In genomic region chr16:91327605-91328004, GRCm38 (mm10) we compare ENCODE assay signal across 25 mouse cellular contexts. TPM values are rescaled to one million over a fixed set of nuclear protein-coding genes. Genes with fewer than 3 reads are reported as not detected.
A peak's percentile ranks its signal among the peaks of the same experiment; 100 is the strongest.
DNase-seq lines count a peak whose midpoint lies in the region; ATAC-seq and TF ChIP-seq lines count a peak whose summit lies in the region.
"Had no signal": no experiment of that assay in that cellular context is flagged by ENCODE, and none has a peak within 500 bp of the region (broad histone marks: within the 10 kb centered on the region; RNA-seq: fewer than 3 reads in every experiment).

No protein-coding gene starts in this region.

- 43% methylated on average over 7 of the region's 7 CpGs for WGBS in forebrain, embryonic 12.5 days
- WGBS in forebrain, embryonic 10.5 days: 69% methylated on average over 7 of the region's 7 CpGs
- 51% methylated on average over 7 of the region's 7 CpGs for WGBS in neural tube, embryonic 12.5 days
- WGBS in hindbrain, postnatal 0 days: 55% methylated on average over 7 of the region's 7 CpGs
- WGBS in kidney, embryonic 14.5 days: 65% methylated on average over 7 of the region's 7 CpGs

- DNase-seq in forebrain, embryonic 10.5 days (ENCODE audit: extremely low spot score, low spot score): no peak
- DNase-seq in neural tube, embryonic 10.5 days (ENCODE audit: extremely low spot score, low spot score): no peak
- peak; percentile 55 for DNase-seq in hindbrain, postnatal 0 days (ENCODE audit: low spot score)
- DNase-seq in retina, postnatal 1 day: peak; percentile 92
- DNase-seq: adrenal gland, postnatal 25 days; cerebellum, adult 11-12 months; cerebellum, postnatal 36 days; gastrocnemius, postnatal 10 days; heart, adult 11 months; kidney, adult 9 months; kidney, postnatal 4 days; layer of hippocampus, adult 9-11 months; lung, adult 2 months; right cerebral cortex, postnatal 25 days had no signal

- H3K9me3 ChIP-seq in forebrain, embryonic 12.5 days: no peaks in the 10 kb centered on the region
- no peaks in the 10 kb centered on the region for H3K9me3 ChIP-seq in forebrain, embryonic 10.5 days
- no peaks in the 10 kb centered on the region for H3K9me3 ChIP-seq in neural tube, embryonic 12.5 days
- H3K9me3 ChIP-seq in hindbrain, postnatal 0 days (ENCODE audit: low read length): no peaks in the 10 kb centered on the region
- no peaks in the 10 kb centered on the region for H3K9me3 ChIP-seq in kidney, embryonic 14.5 days (ENCODE audit: control insufficient read depth, low read length)
- H3K9me3 ChIP-seq: heart, embryonic 12.5 days; limb, embryonic 12.5 days; liver, embryonic 12.5 days; megakaryocyte, embryonic 14.5 days; stomach, embryonic 15.5 days had no signal

- H3K36me3 ChIP-seq in forebrain, embryonic 12.5 days (replicated peaks): no peaks in the 10 kb centered on the region
- no peaks in the 10 kb centered on the region for H3K36me3 ChIP-seq in forebrain, embryonic 10.5 days (replicated peaks)
- no peaks in the 10 kb centered on the region for H3K36me3 ChIP-seq in neural tube, embryonic 12.5 days
- no peaks in the 10 kb centered on the region for H3K36me3 ChIP-seq in hindbrain, postnatal 0 days (ENCODE audit: insufficient read depth, low read length)
- H3K36me3 ChIP-seq in kidney, embryonic 14.5 days (ENCODE audit: control insufficient read depth, insufficient read depth, low read length): no peaks in the 10 kb centered on the region
- H3K36me3 ChIP-seq: heart, embryonic 12.5 days; limb, embryonic 12.5 days; liver, embryonic 12.5 days; stomach, embryonic 15.5 days had no signal

- H3K9ac ChIP-seq in forebrain, embryonic 12.5 days: no peak overlapping the region
- no peak overlapping the region for H3K9ac ChIP-seq in neural tube, embryonic 12.5 days
- H3K9ac ChIP-seq in hindbrain, postnatal 0 days (replicated peaks; ENCODE audit: low read length): no peak overlapping the region
- H3K9ac ChIP-seq in kidney, embryonic 14.5 days (ENCODE audit: low read depth, low read length): no peak overlapping the region
- H3K9ac ChIP-seq: heart, embryonic 12.5 days; limb, embryonic 12.5 days; liver, embryonic 12.5 days; stomach, embryonic 15.5 days had no signal

- peaks cover 65% of the 10 kb centered on the region for H3K27me3 ChIP-seq in forebrain, embryonic 12.5 days
- peaks cover 78% of the 10 kb centered on the region for H3K27me3 ChIP-seq in forebrain, embryonic 10.5 days (ENCODE audit: poor library complexity, severe bottlenecking)
- H3K27me3 ChIP-seq in neural tube, embryonic 12.5 days (replicated peaks): peaks cover 77% of the 10 kb centered on the region
- H3K27me3 ChIP-seq in hindbrain, postnatal 0 days (ENCODE audit: insufficient read depth, low read length): no peaks in the 10 kb centered on the region
- H3K27me3 ChIP-seq in kidney, embryonic 14.5 days (ENCODE audit: control insufficient read depth, insufficient read depth, low read length): peaks cover 7% of the 10 kb centered on the region

- H3K4me3 ChIP-seq in forebrain, embryonic 12.5 days (replicated peaks): no peak overlapping the region
- no peak overlapping the region for H3K4me3 ChIP-seq in forebrain, embryonic 10.5 days
- H3K4me3 ChIP-seq in neural tube, embryonic 12.5 days: no peak overlapping the region
- no peak overlapping the region for H3K4me3 ChIP-seq in hindbrain, postnatal 0 days (ENCODE audit: low read length)
- H3K4me3 ChIP-seq in kidney, embryonic 14.5 days (ENCODE audit: low read length): no peak overlapping the region
- H3K4me3 ChIP-seq: heart, embryonic 12.5 days; left cerebral cortex, adult 2 months; limb, embryonic 12.5 days; liver, embryonic 12.5 days; megakaryocyte, embryonic 14.5 days; stomach, embryonic 15.5 days had no signal

- H3K4me2 ChIP-seq in forebrain, embryonic 12.5 days: no peak overlapping the region
- no peak overlapping the region for H3K4me2 ChIP-seq in neural tube, embryonic 12.5 days (replicated peaks)
- no peak overlapping the region for H3K4me2 ChIP-seq in hindbrain, postnatal 0 days (ENCODE audit: low read depth, low read length)
- H3K4me2 ChIP-seq in kidney, embryonic 14.5 days (replicated peaks; ENCODE audit: low read depth, low read length): no peak overlapping the region
- H3K4me2 ChIP-seq: heart, embryonic 12.5 days; limb, embryonic 12.5 days; liver, embryonic 12.5 days; stomach, embryonic 15.5 days had no signal

- no peak overlapping the region for H3K27ac ChIP-seq in forebrain, embryonic 12.5 days
- no peak overlapping the region for H3K27ac ChIP-seq in forebrain, embryonic 10.5 days
- H3K27ac ChIP-seq in neural tube, embryonic 12.5 days: no peak overlapping the region
- H3K27ac ChIP-seq in hindbrain, postnatal 0 days: no peak overlapping the region
- no peak overlapping the region for H3K27ac ChIP-seq in kidney, embryonic 14.5 days (ENCODE audit: low read depth, low read length)
- H3K27ac ChIP-seq: left cerebral cortex, adult 2 months; limb, embryonic 12.5 days; liver, embryonic 12.5 days; stomach, embryonic 15.5 days had no signal

- TF ChIP-seq CTCF in hindbrain, postnatal 0 days (IDR thresholded peaks at IDR 0.05; ENCODE audit: low read depth): no peak

- H3K4me1 ChIP-seq in forebrain, embryonic 12.5 days: peaks cover 30% of the 10 kb centered on the region
- H3K4me1 ChIP-seq in forebrain, embryonic 10.5 days: peaks cover 16% of the 10 kb centered on the region
- no peaks in the 10 kb centered on the region; the same call in 1 of the 2 replicates for H3K4me1 ChIP-seq in neural tube, embryonic 12.5 days
- peaks cover 3% of the 10 kb centered on the region; the same call in 1 of the 2 replicates for H3K4me1 ChIP-seq in hindbrain, postnatal 0 days (ENCODE audit: insufficient read depth, low read length)
- H3K4me1 ChIP-seq in kidney, embryonic 14.5 days (ENCODE audit: control insufficient read depth, insufficient read depth, low read length): no peaks in the 10 kb centered on the region
- H3K4me1 ChIP-seq: heart, embryonic 12.5 days; limb, embryonic 12.5 days; liver, embryonic 12.5 days; megakaryocyte, embryonic 14.5 days; stomach, embryonic 15.5 days had no signal

- ATAC-seq in forebrain, embryonic 12.5 days (ENCODE audit: low FRiP score): peak; percentile 72
- ATAC-seq in neural tube, embryonic 12.5 days (ENCODE audit: low FRiP score, low read depth): peak; percentile 50; the same call in 1 of the 2 replicates
- peak; percentile 73; the same call in 1 of the 2 replicates for ATAC-seq in hindbrain, postnatal 0 days
- ATAC-seq in kidney, embryonic 14.5 days (ENCODE audit: low FRiP score, low TSS enrichment): no peak
- ATAC-seq: liver, embryonic 12.5 days had no signal

RNA-seq across cellular contexts. Expression of gene Ifnar2, which starts 45.0 kb away (rescaled TPM):
- 29.2 and 29.9 TPM in 2 replicates for polyA plus RNA-seq in forebrain, embryonic 12.5 days (2016; fragmentation: Nextera tagmentation; extraction: Ambion mirVana)
- polyA plus RNA-seq in forebrain, embryonic 10.5 days (2016; fragmentation: Nextera tagmentation; extraction: Ambion mirVana): 28.6 and 29.0 TPM in 2 replicates
- 30.7 and 35.4 TPM in 2 replicates for polyA plus RNA-seq in neural tube, embryonic 12.5 days (2016; fragmentation: Nextera tagmentation; extraction: Ambion mirVana)
- 18.3 and 20.9 TPM in 2 replicates for total RNA-seq in hindbrain, postnatal 0 days (2014; rRNA removed)
- 49.9 and 51.7 TPM in 2 replicates for polyA plus RNA-seq in hindbrain, postnatal 0 days (2015; fragmentation: Nextera tagmentation; extraction: Ambion mirVana)
- 43.7 and 47.2 TPM in 2 replicates for polyA plus RNA-seq in kidney, embryonic 14.5 days (2014; fragmentation: Nextera tagmentation; extraction: Ambion mirVana)

RNA-seq across cellular contexts. Expression of gene Olig1, which starts 58.0 kb away (rescaled TPM):
- polyA plus RNA-seq in forebrain, embryonic 12.5 days (2016; fragmentation: Nextera tagmentation; extraction: Ambion mirVana): 9.9 and 11.8 TPM in 2 replicates
- polyA plus RNA-seq in forebrain, embryonic 10.5 days (2016; fragmentation: Nextera tagmentation; extraction: Ambion mirVana): 8.3 and 8.5 TPM in 2 replicates
- 3.1 and 5.1 TPM in 2 replicates for polyA plus RNA-seq in neural tube, embryonic 12.5 days (2016; fragmentation: Nextera tagmentation; extraction: Ambion mirVana)
- 240 and 249 TPM in 2 replicates for total RNA-seq in hindbrain, postnatal 0 days (2014; rRNA removed)
- polyA plus RNA-seq in hindbrain, postnatal 0 days (2015; fragmentation: Nextera tagmentation; extraction: Ambion mirVana): 199 and 227 TPM in 2 replicates
- polyA plus RNA-seq in kidney, embryonic 14.5 days (2014; fragmentation: Nextera tagmentation; extraction: Ambion mirVana): not detected in 2 replicates
- total RNA-seq: heart, postnatal 25 days had no signal
- polyA plus RNA-seq: heart, embryonic 12.5 days; liver, embryonic 12.5 days; spleen, adult 2 months had no signal

Comparison
In these comparisons a context has a peak if more than half of its experiments do, and no peak if none do; other contexts are left out.
1. DNase-seq: peak in hindbrain, postnatal 0 days (single experiment) and retina, postnatal 1 day (single experiment); none in forebrain, embryonic 10.5 days (single experiment) and neural tube, embryonic 10.5 days (single experiment).
2. RNA of gene Olig1, which starts 58.0 kb away (polyA plus RNA-seq): 199 to 227 TPM in hindbrain, postnatal 0 days; 9.9 to 11.8 TPM in forebrain, embryonic 12.5 days, 8.3 to 8.5 TPM in forebrain, embryonic 10.5 days, 3.1 to 5.1 TPM in neural tube, embryonic 12.5 days and not detected in kidney, embryonic 14.5 days; every median in the first group is over 10 times any median in the second.